Mouse (Mus musculus) hindbrain, postnatal 0 days (tissue): Measurements from ENCODE around the gene Gm9999. TPM values are rescaled to one million over a fixed set of nuclear protein-coding genes. Genes with fewer than 3 reads are reported as not detected.

Experiments used
- ATAC-seq: fragments of 200-750 bp; cut with Nextera tagmentation; 2 replicates; pipeline ENCODE4 v1.8.0; 2017; ENCODE audit warnings: mild to moderate bottlenecking, moderate TSS enrichment, moderate library complexity
- DNase-seq: peaks from one replicate; pipeline ENCODE4 v3.0.0-alpha.2; 2015; ENCODE audit warnings: low spot score
- H3K27ac ChIP-seq: fragments of 300-500 bp; sonication (generic); 2 replicates; pipeline ENCODE4 v1.5.1; 2014; ENCODE audit warnings: mild to moderate bottlenecking
- H3K27me3 ChIP-seq: fragments of 300-500 bp; sonication (generic); 2 replicates; pipeline ENCODE4 v1.6.1; 2014; ENCODE audit warnings: low read length, mixed read lengths; ENCODE audit not compliant: insufficient read depth
- H3K36me3 ChIP-seq: fragments of 300-500 bp; sonication (generic); 2 replicates; pipeline ENCODE4 v1.6.1; 2014; ENCODE audit warnings: low read length, mixed read lengths; ENCODE audit not compliant: insufficient read depth
- H3K4me1 ChIP-seq: fragments of 300-500 bp; sonication (generic); 2 replicates; pipeline ENCODE4 v1.6.1; 2014; ENCODE audit warnings: antibody characterized with exemption, low read length, mixed read lengths; ENCODE audit not compliant: insufficient read depth
- H3K4me2 ChIP-seq: fragments of 300-500 bp; sonication (generic); 2 replicates; pipeline ENCODE4 v1.6.1; 2014; ENCODE audit warnings: low read depth, mild to moderate bottlenecking, low read length, moderate library complexity, mixed read lengths
- H3K4me3 ChIP-seq: fragments of 300-500 bp; sonication (generic); 2 replicates; pipeline ENCODE4 v1.5.1; 2014; ENCODE audit warnings: low read length
- H3K9ac ChIP-seq: fragments of 300-500 bp; sonication (generic); replicated peaks from 2 replicates; pipeline ENCODE4 v1.6.1; 2014; ENCODE audit warnings: mild to moderate bottlenecking, low read length, moderate library complexity, mixed read lengths
- H3K9me3 ChIP-seq: fragments of 300-500 bp; sonication (generic); 2 replicates; pipeline ENCODE4 v1.6.1; 2016; ENCODE audit warnings: low read length, mixed read lengths
- CTCF ChIP-seq: IDR thresholded peaks from 2 replicates; pipeline ENCODE4 v1.5.1; 2016; ENCODE audit warnings: antibody characterized with exemption, control low read depth, low read depth
- WGBS: fragments of 180-500 bp; shearing (Covaris S2); extraction: QIAGEN DNeasy Blood & Tissue Kit; methylation state at CpG from one replicate; pipeline ENCODE4 v1.1.7; 2014; 5-methylcytosine and 5-hydroxymethylcytosine counted together
- polyA plus RNA-seq: library from polyadenylated mRNA; unstranded; fragments of >200 nt; fragmentation: Nextera tagmentation; extraction: Ambion mirVana; gene quantifications from 2 replicates; pipeline ENCODE4 v1.2.1, GENCODE M21; 2015
- total RNA-seq: library from RNA; depleted of rRNA; stranded (reverse); fragments of >200 nt; gene quantifications from 2 replicates; pipeline ENCODE4 v1.2.3, GENCODE M21; 2014

Gm9999 gene
- total and polyA plus RNA-seq, 2 experiments from 2014 or later, result not detected

DNA sequence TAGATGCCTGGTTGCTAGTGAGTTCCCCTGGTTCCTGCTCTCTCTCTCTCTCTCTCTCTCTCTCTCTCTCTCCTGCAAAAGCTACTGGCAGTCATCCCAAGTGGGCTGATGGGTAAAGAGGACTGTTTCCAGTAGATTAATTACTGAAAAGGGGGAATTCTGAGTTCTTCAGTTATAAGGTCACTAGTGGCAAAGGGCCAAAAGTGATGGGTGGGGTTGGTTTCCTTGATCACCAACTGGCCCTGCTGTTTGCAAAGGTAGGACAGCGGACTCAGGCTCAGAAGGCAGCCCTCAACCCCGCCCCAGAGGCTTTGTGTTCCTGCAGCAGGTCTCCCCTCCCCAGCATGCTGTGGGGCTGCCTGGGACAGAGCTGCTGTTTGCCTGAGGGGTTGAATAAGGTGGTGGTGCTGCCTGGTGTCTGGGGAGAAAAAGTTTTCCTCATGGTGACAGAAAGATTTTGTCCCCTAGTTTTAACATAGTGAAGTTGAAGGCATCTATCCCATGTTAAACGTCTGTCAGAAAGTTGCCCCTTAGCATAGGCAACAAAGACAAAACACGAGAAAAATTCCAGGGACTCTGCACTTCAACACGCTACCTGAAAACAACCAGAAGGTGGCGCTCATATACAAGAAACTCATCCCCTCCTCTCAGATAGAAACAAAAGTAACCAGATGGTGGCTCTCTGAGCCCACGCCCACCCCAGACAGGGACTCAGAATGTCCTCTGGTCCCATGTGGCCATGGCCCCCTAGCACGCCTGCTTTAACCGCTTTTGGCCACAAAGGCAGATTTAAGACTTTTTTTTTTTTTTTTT is 20.4 kb upstream of the Gm9999 start:
- Histone ChIP-seq H3K27me3 (no peaks in the 10 kb centered on the region), H3K4me2 (peak overlapping the region; percentile 19; the same call in 1 of the 2 replicates), H3K4me3 (no peak overlapping the region), H3K27ac (peak overlapping the region; percentile 15; the same call in 1 of the 2 replicates), H3K4me1 (no peaks in the 10 kb centered on the region; the same call in 1 of the 2 replicates), H3K36me3 (no peaks in the 10 kb centered on the region), H3K9ac (no peak overlapping the region), H3K9me3 (no peaks in the 10 kb centered on the region)
- DNase-seq, result peak; percentile 93
- peak; percentile 89 for TF ChIP-seq CTCF
- 2% methylated on average over 9 of the region's 9 CpGs for WGBS
- ATAC-seq, result peak; percentile 76

DNA sequence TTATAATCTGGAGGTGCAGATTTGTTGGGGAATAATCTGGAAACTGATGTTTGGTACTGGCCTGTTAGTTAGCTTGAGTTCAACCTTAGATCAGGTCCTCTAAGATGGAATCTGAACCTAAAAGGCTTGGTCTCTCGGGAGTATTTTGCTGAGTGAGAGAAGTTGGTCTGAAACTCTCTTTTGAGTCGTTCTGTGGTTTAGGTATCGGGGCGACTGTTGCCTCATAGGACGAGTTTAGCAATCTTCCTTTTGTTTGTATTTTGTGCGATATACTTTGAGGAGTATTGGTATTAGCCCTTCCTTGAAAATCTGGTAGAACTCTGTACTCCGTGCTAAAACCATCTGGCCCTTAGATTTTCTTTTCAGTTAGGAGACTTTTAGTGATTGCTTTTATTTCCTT is 19.3 kb upstream of the Gm9999 start:
- no peaks in the 10 kb centered on the region for H3K27me3 ChIP-seq
- 86% methylated on average over 7 of the region's 7 CpGs for WGBS
- no peaks in the 10 kb centered on the region for H3K9me3 ChIP-seq
- ATAC-seq (no peak), DNase-seq (no peak)
- no peak for TF ChIP-seq CTCF
- no peak overlapping the region for H3K9ac ChIP-seq
- H3K27ac ChIP-seq, result no peak overlapping the region
- H3K36me3 ChIP-seq, result no peaks in the 10 kb centered on the region
- no peak overlapping the region for H3K4me3 ChIP-seq
- H3K4me1 ChIP-seq, result no peaks in the 10 kb centered on the region
- H3K4me2 ChIP-seq, result no peak overlapping the region

DNA sequence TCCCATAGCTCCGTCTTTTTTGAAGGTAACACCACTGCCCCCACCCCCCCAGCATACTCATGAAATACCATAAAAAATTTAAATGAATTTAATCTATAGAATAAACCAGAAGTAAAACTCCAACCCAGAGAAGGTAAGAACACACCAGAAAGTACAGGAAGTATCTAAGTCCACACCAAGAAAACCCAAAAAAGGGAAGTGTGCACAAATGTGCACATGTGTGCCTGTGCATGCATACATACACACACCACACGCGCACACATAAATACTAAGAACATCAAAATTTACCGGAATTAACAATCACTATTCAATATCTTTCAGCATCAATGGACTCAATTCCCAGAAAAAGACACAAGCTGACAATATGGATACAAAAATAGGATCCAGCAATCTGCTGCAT is 13.5 kb upstream of the Gm9999 start:
- no peaks in the 10 kb centered on the region for H3K4me1 ChIP-seq
- DNase-seq, result no peak
- H3K27ac ChIP-seq, result no peak overlapping the region
- no peaks in the 10 kb centered on the region for H3K36me3 ChIP-seq
- H3K27me3 ChIP-seq, result no peaks in the 10 kb centered on the region
- no peak for TF ChIP-seq CTCF
- H3K4me2 ChIP-seq, result no peak overlapping the region
- WGBS, result 91% methylated on average over 4 of the region's 4 CpGs
- H3K9ac ChIP-seq, result no peak overlapping the region
- H3K4me3 ChIP-seq, result no peak overlapping the region
- H3K9me3 ChIP-seq, result no peaks in the 10 kb centered on the region
- ATAC-seq, result no peak

DNA sequence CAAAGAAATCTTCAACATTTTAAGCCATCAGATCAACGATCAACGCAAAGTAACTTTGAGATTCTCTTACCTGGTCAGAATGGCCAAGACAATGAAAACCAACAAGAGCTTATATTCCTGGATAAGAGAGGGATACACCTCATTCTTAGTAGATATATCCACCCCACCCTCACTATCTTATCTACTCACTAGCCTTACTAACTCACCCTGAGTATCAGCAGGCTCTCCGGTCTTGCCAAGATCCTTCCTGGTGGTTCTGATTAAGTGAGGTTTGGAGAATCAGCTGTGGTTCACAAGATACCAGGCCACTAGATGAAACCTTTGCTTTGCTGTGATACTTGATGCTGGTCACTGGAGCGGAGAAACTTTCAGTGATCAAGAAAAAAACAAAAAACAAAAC is 8.7 kb upstream of the Gm9999 start:
- Histone ChIP-seq H3K36me3 (no peaks in the 10 kb centered on the region), H3K27me3 (no peaks in the 10 kb centered on the region), H3K4me1 (no peaks in the 10 kb centered on the region), H3K27ac (no peak overlapping the region), H3K4me2 (no peak overlapping the region), H3K9ac (no peak overlapping the region), H3K9me3 (no peaks in the 10 kb centered on the region), H3K4me3 (no peak overlapping the region)
- WGBS, result 98% methylated on average over 4 of the region's 4 CpGs
- TF ChIP-seq CTCF, result no peak
- ATAC-seq (no peak), DNase-seq (no peak)

DNA sequence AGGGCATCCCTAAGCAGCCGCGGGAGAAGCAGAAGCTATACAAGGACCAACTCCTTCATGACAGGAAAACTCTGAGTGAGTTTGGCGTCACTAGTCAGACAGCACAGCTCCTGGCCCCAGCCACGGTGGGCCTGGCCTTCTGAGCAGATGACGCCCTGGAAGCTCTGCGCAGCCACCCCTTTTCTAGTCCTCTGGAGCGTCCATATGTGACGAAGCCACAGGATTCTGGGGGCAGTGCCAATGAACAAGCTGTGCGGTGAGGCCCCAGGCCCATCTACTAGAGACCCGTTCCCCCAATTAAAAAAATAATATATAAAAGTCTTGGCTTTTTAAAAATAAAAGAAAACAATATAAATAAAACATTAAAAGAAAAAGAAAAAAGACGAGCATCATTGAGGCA is 7.9 kb upstream of the Gm9999 start:
- TF ChIP-seq CTCF, result no peak
- Histone ChIP-seq H3K27me3 (no peaks in the 10 kb centered on the region), H3K4me3 (no peak overlapping the region), H3K27ac (no peak overlapping the region), H3K9ac (no peak overlapping the region), H3K4me2 (no peak overlapping the region), H3K4me1 (no peaks in the 10 kb centered on the region), H3K9me3 (no peaks in the 10 kb centered on the region), H3K36me3 (no peaks in the 10 kb centered on the region)
- WGBS, result 83% methylated on average over 11 of the region's 11 CpGs
- DNase-seq (peak; percentile 2), ATAC-seq (no peak)

DNA sequence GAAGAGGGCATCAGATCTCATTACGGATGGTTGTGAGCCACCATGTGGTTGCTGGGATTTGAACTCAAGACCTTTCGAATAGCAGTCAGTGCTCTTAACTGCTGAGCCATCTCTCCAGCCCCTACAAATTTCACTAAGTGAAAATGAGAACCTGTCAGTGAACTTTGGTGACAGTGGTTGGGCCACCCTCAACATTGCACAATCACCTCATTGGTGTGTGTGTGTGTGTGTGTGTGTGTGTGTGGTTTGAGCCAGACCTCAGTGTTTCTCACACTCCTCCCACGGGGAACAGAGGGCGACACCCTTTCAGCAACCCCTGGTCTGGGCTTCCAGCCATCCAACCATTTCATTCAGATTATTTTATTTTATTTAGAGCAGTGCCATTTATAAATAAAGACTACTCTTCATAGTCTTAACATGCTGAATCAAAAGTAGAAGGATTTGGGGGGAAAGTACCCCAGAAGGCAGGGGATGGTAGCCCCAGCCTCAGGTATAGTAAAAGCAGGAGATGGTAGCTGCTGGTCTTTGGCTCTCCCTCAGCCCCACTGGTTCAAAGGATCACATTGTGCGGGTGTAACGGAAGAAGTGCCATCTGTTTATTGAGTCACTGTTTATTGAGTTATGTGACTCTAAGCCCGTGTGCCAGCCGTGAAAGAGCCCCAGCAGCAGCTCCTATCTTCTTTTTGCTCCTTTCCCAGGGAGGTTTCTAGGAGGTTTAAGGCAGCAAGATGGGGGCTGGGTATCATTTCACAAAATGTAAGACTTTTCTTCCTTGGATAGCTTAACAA is 2.5 kb downstream of the Gm9999 start:
- Histone ChIP-seq H3K27ac (0 out of 2 replicates have a peak overlapping the region, but pooled peaks have one; percentile 0), H3K4me1 (no peaks in the 10 kb centered on the region), H3K4me3 (no peak overlapping the region), H3K27me3 (no peaks in the 10 kb centered on the region), H3K9ac (no peak overlapping the region), H3K4me2 (no peak overlapping the region), H3K9me3 (no peaks in the 10 kb centered on the region), H3K36me3 (no peaks in the 10 kb centered on the region)
- no peak for TF ChIP-seq CTCF
- no peak for ATAC-seq
- 52% methylated on average over 8 of the region's 8 CpGs for WGBS
- peak; percentile 17 for DNase-seq
